Mouse (Mus musculus) mesoderm, embryonic 11.5 days (tissue): Measurements from ENCODE around the gene Atrnl1.
A peak's percentile ranks its signal among the peaks of the same experiment; 100 is the strongest.
"Not testable (repeated sequence)": the region's sequence is repeated elsewhere in the genome, so short reads cannot be mapped to it uniquely, and the experiment has no call there.

Source experiments
- DNase-seq: peaks from one replicate; pipeline ENCODE4 v3.0.0-alpha.2; 2012; ENCODE audit warnings: low read depth, low spot score

The Atrnl1 gene

DNA sequence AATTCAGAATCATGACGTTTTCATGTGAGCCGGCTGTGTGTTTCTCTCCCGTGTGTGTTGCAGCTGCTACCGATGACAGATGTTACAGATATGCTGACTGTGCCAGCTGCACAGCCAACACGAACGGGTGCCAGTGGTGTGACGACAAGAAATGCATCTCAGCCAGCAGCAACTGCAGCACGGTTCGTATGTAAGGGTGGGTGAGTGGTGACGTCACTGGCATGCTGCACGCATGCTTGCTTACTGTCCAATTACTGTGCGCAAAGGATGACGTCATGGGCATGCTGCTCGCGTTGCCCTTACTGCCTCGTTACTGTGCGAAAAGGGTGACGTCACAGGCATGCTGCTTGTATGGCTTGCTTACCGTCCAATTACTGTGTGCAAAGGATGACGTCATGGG is 75.8 kb downstream of the Atrnl1 start:
- DNase-seq, result peak; percentile 7

- peak; percentile 27 for DNase-seq
Measured at GRCm38 (mm10) chr19:57692566-57692965, 81.7 kb downstream of the Atrnl1 start.

- not testable (repeated sequence) for DNase-seq
Measured at GRCm38 (mm10) chr19:57696781-57697180, 85.9 kb downstream of the Atrnl1 start.

DNA sequence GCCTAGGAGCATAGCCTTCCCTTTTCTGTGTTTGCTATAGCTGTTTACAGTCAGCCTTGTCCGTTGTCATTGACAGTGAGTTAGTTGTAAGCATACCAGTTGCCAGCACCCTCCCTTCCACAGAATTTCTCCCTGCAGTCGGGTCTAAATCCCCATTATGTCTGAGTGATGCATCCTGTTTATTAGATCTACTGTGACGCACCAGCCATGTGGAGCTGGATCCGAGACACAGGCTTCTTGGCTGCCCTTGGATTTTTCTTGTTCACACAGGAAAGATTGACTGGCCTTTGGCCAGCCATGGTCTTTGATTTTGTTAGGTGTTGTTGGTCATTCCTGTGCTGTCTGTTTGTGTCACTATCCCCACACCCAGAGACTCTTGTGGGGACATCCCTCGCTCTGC is 102.3 kb downstream of the Atrnl1 start:
- DNase-seq, result no peak

GRCm38 (mm10) chr19:57724920-57725319 is 114.1 kb downstream of the Atrnl1 start:
- DNase-seq, result no peak

GRCm38 (mm10) chr19:57725326-57725725 is 114.5 kb downstream of the Atrnl1 start:
- DNase-seq, result no peak

GRCm38 (mm10) chr19:57727009-57727408 is 116.2 kb downstream of the Atrnl1 start:
- no peak for DNase-seq

DNA sequence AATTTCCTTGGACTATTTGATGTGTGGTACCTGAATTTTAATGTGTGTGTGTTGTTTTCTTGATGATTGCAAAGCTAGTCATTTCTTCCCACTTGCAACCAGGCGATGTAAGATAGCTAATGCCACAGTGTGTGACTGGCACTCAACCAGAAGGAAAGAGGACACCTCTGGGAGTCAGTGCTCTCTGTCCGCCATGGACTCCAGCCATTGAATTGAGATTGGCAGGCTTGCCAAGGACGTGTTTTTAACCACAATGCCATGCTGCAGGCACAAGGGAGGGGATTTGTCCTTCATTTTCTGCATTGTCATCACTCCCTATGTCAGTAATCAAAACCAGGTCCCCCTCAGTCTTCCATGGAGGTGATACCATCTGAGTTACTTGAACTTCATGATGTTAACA is 126.6 kb downstream of the Atrnl1 start:
- DNase-seq, result no peak

- DNase-seq, result peak; percentile 56
Measured at GRCm38 (mm10) chr19:57745579-57745978, 134.7 kb downstream of the Atrnl1 start.

GRCm38 (mm10) chr19:57746553-57746952 is 135.7 kb downstream of the Atrnl1 start:
- DNase-seq, result no peak

DNA sequence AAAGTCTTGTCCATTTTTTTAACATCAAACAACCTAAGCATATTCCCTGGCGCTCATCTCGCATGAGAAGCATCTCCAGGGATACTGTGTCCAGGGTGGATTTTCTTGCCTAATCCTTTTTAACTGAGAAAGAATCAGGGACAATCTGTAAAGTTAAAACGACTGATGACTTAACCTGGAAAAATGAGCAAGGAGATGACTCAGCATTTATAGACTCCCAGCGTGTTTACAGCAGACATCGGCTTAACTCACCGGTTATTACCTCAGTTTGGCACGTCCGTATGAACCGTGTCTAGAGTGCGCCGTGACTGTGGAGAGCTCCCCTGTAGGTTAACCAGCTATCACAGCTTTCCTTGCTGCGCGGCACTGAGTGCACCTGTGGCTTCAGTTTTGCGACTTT is 141.4 kb downstream of the Atrnl1 start:
- no peak for DNase-seq

- DNase-seq, result no peak
Measured at GRCm38 (mm10) chr19:57762526-57762925, 151.7 kb downstream of the Atrnl1 start.

- no peak for DNase-seq
Measured at GRCm38 (mm10) chr19:57764576-57765371, 153.9 kb downstream of the Atrnl1 start.

- DNase-seq, result no peak
Measured at GRCm38 (mm10) chr19:57767051-57767450, 156.2 kb downstream of the Atrnl1 start.

DNA sequence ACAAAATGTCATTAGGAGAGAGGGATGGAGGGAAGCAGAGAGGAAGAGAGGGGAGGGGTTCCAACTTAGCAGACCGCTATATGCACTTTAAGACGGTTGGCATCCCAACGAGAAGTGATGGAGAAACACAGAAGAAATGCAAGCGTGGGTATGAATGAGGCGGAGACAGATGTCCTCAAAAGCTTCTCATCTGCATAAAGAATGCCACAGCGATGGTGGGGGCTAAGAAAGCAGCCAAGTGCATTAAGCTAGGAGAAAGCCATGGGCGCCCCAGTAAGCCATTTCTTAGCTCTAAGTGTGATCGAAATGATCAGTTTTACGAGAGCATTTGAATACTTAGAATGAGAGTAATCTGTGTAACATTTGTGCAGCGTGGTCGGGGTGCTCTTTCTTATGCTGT is 157.8 kb downstream of the Atrnl1 start:
- no peak for DNase-seq

DNA sequence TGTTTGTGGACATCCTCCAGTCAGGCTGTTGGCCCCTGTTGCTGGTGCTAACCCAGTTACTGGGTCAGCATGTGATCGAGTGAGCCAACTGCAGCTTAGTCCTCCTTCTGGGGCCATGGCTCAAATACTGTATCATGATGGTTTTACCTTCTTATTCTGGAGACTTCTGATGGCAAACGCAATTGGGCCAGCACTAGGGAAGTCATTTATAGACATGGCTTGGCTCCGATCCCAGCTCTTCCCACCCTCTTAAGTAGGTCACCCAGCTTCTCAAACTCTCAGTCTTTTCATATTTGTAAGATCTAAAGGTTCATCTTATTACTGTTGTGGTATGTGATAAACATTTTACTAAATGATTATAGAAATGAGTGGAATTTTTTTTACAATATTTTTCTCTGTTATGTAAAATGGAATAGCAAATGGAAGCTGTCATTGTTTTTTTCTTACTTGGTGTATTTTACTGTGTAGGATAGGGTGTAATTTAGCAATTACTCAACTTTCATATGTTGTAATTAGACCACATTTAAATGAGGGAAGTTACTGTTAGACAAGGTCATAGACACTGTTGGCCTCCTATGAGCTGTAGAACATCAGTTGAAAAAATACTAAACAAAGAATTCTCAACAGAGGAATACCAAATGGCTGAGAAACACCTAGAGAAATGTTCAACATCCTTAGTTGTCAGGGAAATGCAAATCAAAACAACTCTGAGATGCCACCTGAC is 171.7 kb downstream of the Atrnl1 start:
- DNase-seq, result no peak

- peak; percentile 24 for DNase-seq
Measured at GRCm38 (mm10) chr19:57786699-57787098, 175.9 kb downstream of the Atrnl1 start.

- DNase-seq, result no peak
Measured at GRCm38 (mm10) chr19:57802207-57802606, 191.4 kb downstream of the Atrnl1 start.

DNA sequence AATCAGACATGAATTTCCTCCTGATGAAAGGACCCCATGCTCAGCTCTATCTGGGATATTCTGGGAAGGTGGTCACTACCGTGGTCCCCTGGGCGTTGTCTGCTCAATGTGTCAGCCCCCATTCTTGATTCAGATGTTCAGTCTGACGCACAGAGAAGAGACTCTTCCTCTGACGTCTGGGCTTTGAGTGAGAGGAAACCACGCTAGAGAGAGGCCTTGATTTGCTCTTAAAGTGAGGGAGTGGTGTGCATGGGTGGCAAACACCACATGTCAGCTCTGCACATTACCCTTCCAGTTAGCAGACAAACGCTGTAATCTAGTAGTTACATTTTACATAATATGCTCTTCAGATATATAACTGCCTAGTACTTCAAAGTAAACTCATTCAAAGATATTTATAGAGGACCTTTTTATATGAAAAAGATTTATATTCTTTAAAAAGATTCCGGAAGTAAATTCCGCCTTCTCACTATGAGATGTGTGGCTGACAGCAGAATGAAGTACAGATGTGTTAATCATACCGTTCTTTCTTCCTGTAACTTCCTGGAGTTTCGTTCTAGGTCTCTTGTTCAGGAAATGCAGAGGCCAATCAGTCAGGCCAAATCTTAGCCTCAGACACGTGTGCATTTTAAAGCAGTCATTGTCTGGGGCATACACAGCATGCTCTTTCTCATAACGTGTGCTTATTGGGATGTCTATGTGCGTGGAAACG is 192.1 kb downstream of the Atrnl1 start:
- DNase-seq, result no peak

- no peak for DNase-seq
Measured at GRCm38 (mm10) chr19:57803483-57803820, 192.6 kb downstream of the Atrnl1 start.

DNA sequence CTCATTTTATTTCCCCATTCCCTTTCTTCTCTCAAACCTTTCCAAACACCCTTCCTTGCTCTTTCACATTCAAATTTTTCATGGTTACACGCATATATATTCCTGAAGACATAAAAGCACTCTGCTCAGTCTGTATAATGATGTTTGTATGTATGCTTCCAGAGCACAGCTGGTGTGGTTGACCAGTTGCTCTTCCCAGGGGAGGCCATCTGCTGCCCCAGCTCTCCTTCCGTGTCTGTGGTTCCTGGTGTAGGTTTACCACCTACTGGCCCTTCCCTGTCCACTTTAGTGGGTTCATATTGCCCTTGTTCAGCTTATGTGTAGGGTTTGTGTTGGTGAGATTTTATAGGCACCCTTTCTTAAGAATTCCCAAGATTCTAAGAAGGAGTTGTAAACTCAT is 197.5 kb downstream of the Atrnl1 start:
- DNase-seq, result no peak

DNA sequence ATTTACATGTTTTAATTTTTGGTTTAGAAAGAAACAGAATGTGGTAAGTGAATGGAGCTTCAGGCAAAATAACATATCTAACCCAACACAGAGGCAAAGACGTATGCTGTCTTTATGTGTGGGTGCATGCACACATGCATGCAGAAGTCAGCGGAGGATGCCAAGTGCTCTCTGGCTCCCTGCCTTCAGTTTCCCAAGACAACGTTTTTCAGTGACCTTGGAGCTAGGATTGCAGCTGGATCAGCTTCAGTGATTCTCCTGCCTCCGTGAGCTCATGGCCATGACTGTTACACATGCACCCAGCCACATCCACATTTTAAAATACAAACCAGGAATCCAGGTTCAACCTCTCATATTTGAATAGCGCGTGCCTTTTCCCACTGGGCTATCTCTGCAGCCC is 203.5 kb downstream of the Atrnl1 start:
- DNase-seq, result no peak
